Mouse (Mus musculus) hindbrain, embryonic 11.5 days (tissue): ENCODE data around the gene Kalrn. TPM values are rescaled to one million over a fixed set of nuclear protein-coding genes. Genes with fewer than 3 reads are reported as not detected.
A peak's percentile ranks its signal among the peaks of the same experiment; 100 is the strongest.
"Not testable (repeated sequence)": the region's sequence is repeated elsewhere in the genome, so short reads cannot be mapped to it uniquely, and the experiment has no call there.

Experiments
- ATAC-seq: fragments of 200-750 bp; cut with Nextera tagmentation; 2 replicates; pipeline ENCODE4 v1.8.0; 2017; ENCODE audit warnings: mild to moderate bottlenecking, moderate TSS enrichment, moderate library complexity; ENCODE audit not compliant: low FRiP score
- DNase-seq: peaks from one replicate; pipeline ENCODE4 v3.0.0-alpha.2; 2015; ENCODE audit warnings: low spot score
- H3K27ac ChIP-seq: fragments of 300-500 bp; sonication (generic); 2 replicates; pipeline ENCODE4 v1.5.1; 2014; ENCODE audit warnings: mild to moderate bottlenecking, low read depth, low read length
- H3K27me3 ChIP-seq: fragments of 300-500 bp; sonication (generic); 2 replicates; pipeline ENCODE4 v1.6.1; 2014; ENCODE audit warnings: mild to moderate bottlenecking, low read length, moderate library complexity, mixed read lengths; ENCODE audit not compliant: control insufficient read depth, insufficient read depth
- H3K36me3 ChIP-seq: fragments of 300-500 bp; sonication (generic); 2 replicates; pipeline ENCODE4 v1.6.1; 2014; ENCODE audit warnings: mild to moderate bottlenecking, low read length, moderate library complexity, mixed read lengths; ENCODE audit not compliant: control insufficient read depth, insufficient read depth
- H3K4me1 ChIP-seq: fragments of 300-500 bp; sonication (generic); replicated peaks from 2 replicates; pipeline ENCODE4 v1.6.1; 2014; ENCODE audit warnings: low read length, mixed read lengths; ENCODE audit not compliant: control insufficient read depth, insufficient read depth
- H3K4me2 ChIP-seq: fragments of 300-500 bp; sonication (generic); replicated peaks from 2 replicates; pipeline ENCODE4 v1.6.1; 2014; ENCODE audit warnings: mild to moderate bottlenecking, low read depth, low read length
- H3K4me3 ChIP-seq: fragments of 300-500 bp; sonication (generic); 2 replicates; pipeline ENCODE4 v1.5.1; 2014; ENCODE audit warnings: low read depth, low read length
- H3K9ac ChIP-seq: fragments of 300-500 bp; sonication (generic); 2 replicates; pipeline ENCODE4 v1.6.1; 2014; ENCODE audit warnings: low read depth, low read length
- H3K9me3 ChIP-seq: fragments of 300-500 bp; sonication (generic); 2 replicates; pipeline ENCODE4 v1.6.1; 2016; ENCODE audit warnings: low read length; ENCODE audit not compliant: control insufficient read depth
- WGBS: fragments of 180-500 bp; shearing (Covaris S2); extraction: QIAGEN DNeasy Blood & Tissue Kit; methylation state at CpG from one replicate; pipeline ENCODE4 v1.1.7; 2014; 5-methylcytosine and 5-hydroxymethylcytosine counted together
- polyA plus RNA-seq: library from polyadenylated mRNA; unstranded; fragments of >200 nt; fragmentation: Nextera tagmentation; extraction: Ambion mirVana; gene quantifications from 2 replicates; pipeline ENCODE4 v1.2.1, GENCODE M21; 2014

Kalrn gene
- polyA plus RNA-seq, 1 experiment from 2014 or later, result 25.6 TPM

- ATAC-seq (no peak), DNase-seq (no peak)
- no peak overlapping the region for H3K27ac ChIP-seq
- no peak overlapping the region for H3K9ac ChIP-seq
- peaks cover 2% of the 10 kb centered on the region; the same call in 1 of the 2 replicates for H3K36me3 ChIP-seq
- H3K4me3 ChIP-seq, result no peak overlapping the region
- no peaks in the 10 kb centered on the region for H3K27me3 ChIP-seq
- no peaks in the 10 kb centered on the region for H3K4me1 ChIP-seq
- WGBS, result 92% methylated on average over 8 of the region's 8 CpGs
- H3K4me2 ChIP-seq, result no peak overlapping the region
- H3K9me3 ChIP-seq, result no peaks in the 10 kb centered on the region
Observed at GRCm38 (mm10) chr16:34310363-34310762, 263.0 kb downstream of the Kalrn start.

DNA sequence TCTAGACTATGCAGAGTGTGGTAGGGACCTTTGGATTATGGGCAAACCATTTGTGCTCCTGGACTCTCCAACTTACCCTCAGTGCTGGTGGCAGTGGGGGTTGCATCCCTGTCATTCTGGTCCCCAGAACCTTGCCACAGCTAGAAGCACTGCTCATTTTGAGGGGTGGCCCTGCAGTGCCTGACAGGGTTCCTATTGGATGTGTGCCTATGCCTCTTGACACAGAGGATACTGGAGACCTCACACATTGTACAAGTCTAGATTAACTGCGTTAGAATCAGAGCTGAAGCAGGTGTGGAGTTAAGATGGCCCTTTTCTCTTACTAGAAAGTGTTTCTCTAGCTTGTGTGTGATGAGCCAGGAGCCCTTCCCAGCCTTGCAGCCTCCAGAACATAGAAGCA lies 265.0 kb downstream of the Kalrn start:
- Histone ChIP-seq H3K9me3 (no peaks in the 10 kb centered on the region), H3K27me3 (no peaks in the 10 kb centered on the region), H3K4me3 (no peak overlapping the region), H3K27ac (no peak overlapping the region), H3K9ac (no peak overlapping the region), H3K4me2 (no peak overlapping the region), H3K4me1 (no peaks in the 10 kb centered on the region), H3K36me3 (no peaks in the 10 kb centered on the region; the same call in 1 of the 2 replicates)
- ATAC-seq (no peak), DNase-seq (no peak)
- WGBS, result 85% methylated on average over 1 of the region's 1 CpGs

DNA sequence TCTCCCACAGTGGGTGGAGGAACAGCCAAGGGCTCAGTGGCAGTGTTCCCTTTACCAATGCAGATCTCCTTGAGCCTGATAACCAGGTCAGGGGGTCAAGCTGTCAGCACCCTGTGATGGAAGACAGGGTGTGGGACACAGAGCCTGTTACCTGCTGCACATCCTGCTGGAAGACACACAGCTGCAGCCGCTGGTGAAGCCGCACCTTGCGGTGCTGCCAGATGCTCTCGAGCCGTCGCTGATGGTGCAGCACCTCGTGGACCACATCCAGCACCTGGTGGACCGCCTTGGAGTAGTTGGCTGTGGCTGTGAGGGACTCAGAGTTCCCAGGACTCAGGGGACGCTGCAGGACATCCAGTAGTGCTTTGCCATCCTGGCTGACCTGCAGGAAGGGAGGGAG lies 265.9 kb downstream of the Kalrn start:
- 73% methylated on average over 9 of the region's 9 CpGs for WGBS
- no peak for DNase-seq

GRCm38 (mm10) chr16:34305586-34305985 lies 267.7 kb downstream of the Kalrn start:
- no peak overlapping the region for H3K27ac ChIP-seq
- no peaks in the 10 kb centered on the region; the same call in 1 of the 2 replicates for H3K36me3 ChIP-seq
- no peak for DNase-seq
- no peak overlapping the region for H3K4me3 ChIP-seq
- 54% methylated on average over 4 of the region's 4 CpGs for WGBS
- ATAC-seq, result no peak
- H3K4me2 ChIP-seq, result no peak overlapping the region
- no peaks in the 10 kb centered on the region for H3K27me3 ChIP-seq
- H3K9me3 ChIP-seq, result no peaks in the 10 kb centered on the region
- no peak overlapping the region for H3K9ac ChIP-seq
- H3K4me1 ChIP-seq, result no peaks in the 10 kb centered on the region

More for the DNA sequence above, 265.9 kb downstream of the Kalrn start:
- Histone ChIP-seq H3K4me1 (no peaks in the 10 kb centered on the region), H3K27ac (no peak overlapping the region), H3K36me3 (no peaks in the 10 kb centered on the region; the same call in 1 of the 2 replicates), H3K9ac (no peak overlapping the region), H3K9me3 (no peaks in the 10 kb centered on the region), H3K4me3 (no peak overlapping the region), H3K4me2 (no peak overlapping the region), H3K27me3 (no peaks in the 10 kb centered on the region)
- ATAC-seq, result no peak

DNA sequence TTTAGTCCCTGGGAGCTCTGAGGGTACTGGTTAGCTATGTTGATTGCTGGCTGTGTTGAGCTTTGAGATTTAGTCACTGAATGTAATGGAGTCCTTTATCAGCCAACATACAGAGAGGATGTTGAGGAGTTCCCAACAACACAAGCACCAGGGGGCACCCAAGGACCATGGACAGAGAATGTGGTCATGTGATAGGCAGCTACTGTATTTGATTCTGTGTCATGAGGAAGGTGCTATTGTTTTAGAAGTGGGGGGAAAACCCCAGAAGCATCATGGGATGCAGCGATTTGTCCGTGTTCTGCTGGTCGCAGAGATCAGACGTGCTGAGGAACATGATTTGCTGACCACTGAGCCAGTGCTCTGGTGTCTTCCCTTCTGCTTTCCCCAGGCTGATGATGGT lies 269.5 kb downstream of the Kalrn start:
- H3K4me1 ChIP-seq, H3K36me3 ChIP-seq, H3K9me3 ChIP-seq, H3K4me2 ChIP-seq, H3K27ac ChIP-seq, ATAC-seq, H3K27me3 ChIP-seq, H3K4me3 ChIP-seq, H3K9ac ChIP-seq: not testable (repeated sequence)
- peak; percentile 9 for DNase-seq
- 80% methylated on average over 4 of the region's 4 CpGs for WGBS

DNA sequence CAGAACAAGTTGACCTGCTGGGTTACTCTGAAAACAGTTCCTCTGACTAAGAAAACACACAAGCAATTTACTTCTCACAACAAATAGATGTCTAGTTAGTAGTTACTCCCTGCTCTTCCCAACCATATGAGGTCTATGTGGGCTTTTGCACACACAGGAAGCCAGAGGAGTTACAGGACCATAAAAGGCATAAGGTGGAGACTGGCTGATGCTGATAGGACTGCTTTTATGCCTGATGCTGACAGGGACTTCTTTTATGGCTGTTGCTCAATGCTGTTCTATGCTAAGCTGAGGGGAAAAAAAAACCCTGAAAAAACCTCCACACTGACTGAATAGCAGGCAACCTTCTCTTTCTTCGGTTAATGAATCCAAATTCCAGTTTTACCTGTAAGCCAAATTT lies 270.8 kb downstream of the Kalrn start:
- no peak overlapping the region for H3K9ac ChIP-seq
- H3K4me3 ChIP-seq, result no peak overlapping the region
- ATAC-seq, result no peak
- no peaks in the 10 kb centered on the region for H3K4me1 ChIP-seq
- H3K9me3 ChIP-seq, result no peaks in the 10 kb centered on the region
- H3K36me3 ChIP-seq, result no peaks in the 10 kb centered on the region; the same call in 1 of the 2 replicates
- 91% methylated on average over 1 of the region's 1 CpGs for WGBS
- DNase-seq, result no peak
- no peaks in the 10 kb centered on the region for H3K27me3 ChIP-seq
- H3K27ac ChIP-seq, result no peak overlapping the region
- H3K4me2 ChIP-seq, result no peak overlapping the region

DNA sequence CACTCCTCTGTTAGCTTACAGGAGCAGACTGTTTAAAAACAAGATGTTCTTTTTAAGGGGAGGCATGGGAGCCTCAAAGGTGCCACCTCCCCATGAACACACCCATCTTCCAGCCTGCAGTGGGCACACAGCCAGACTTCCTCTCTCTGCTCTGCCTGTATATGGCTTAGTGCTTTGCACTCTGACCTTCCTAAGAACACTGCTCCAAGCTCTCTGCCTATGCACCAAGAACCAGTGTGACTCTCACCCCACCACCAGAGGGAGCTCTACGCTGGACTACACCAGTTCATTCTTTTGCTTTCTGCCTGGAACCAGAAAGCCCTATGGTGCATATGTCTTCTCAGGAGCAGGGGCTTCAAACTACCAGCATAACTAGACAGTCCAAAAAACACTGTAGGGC lies 271.3 kb downstream of the Kalrn start:
- ATAC-seq (no peak), DNase-seq (no peak)
- Histone ChIP-seq H3K9me3 (no peaks in the 10 kb centered on the region), H3K4me3 (no peak overlapping the region), H3K36me3 (no peaks in the 10 kb centered on the region; the same call in 1 of the 2 replicates), H3K4me2 (no peak overlapping the region), H3K27me3 (no peaks in the 10 kb centered on the region), H3K4me1 (no peaks in the 10 kb centered on the region), H3K27ac (no peak overlapping the region), H3K9ac (no peak overlapping the region)
- WGBS, result 86% methylated on average over 1 of the region's 1 CpGs

GRCm38 (mm10) chr16:34299226-34299625 lies 274.1 kb downstream of the Kalrn start:
- Histone ChIP-seq H3K27me3 (no peaks in the 10 kb centered on the region), H3K36me3 (no peaks in the 10 kb centered on the region), H3K9ac (no peak overlapping the region), H3K27ac (no peak overlapping the region), H3K9me3 (no peaks in the 10 kb centered on the region), H3K4me1 (no peaks in the 10 kb centered on the region), H3K4me3 (no peak overlapping the region), H3K4me2 (no peak overlapping the region)
- DNase-seq, result no peak
- ATAC-seq, result no peak
- WGBS, result 72% methylated on average over 2 of the region's 2 CpGs

- WGBS, result 89% methylated on average over 5 of the region's 5 CpGs
Observed at GRCm38 (mm10) chr16:34297911-34298682, 275.2 kb downstream of the Kalrn start.

More at GRCm38 (mm10) chr16:34297911-34298682, 275.2 kb downstream of the Kalrn start:
- Histone ChIP-seq H3K27me3 (no peaks in the 10 kb centered on the region), H3K9me3 (no peaks in the 10 kb centered on the region), H3K36me3 (no peaks in the 10 kb centered on the region), H3K4me2 (no peak overlapping the region), H3K9ac (no peak overlapping the region), H3K4me1 (no peaks in the 10 kb centered on the region), H3K27ac (no peak overlapping the region), H3K4me3 (no peak overlapping the region)
- ATAC-seq (no peak), DNase-seq (no peak)
